In genomic region chr19:38003671-38004521, GRCm38 (mm10) we compare ENCODE assay signal across 10 mouse cellular contexts. TPM values are rescaled to one million over a fixed set of nuclear protein-coding genes. Genes with fewer than 3 reads are reported as not detected.
DNase-seq lines count a peak whose midpoint lies in the region; ATAC-seq lines count a peak whose summit lies in the region.
"Had no signal": no experiment of that assay in that cellular context is flagged by ENCODE, and none has a peak within 500 bp of the region (broad histone marks: within the 10 kb centered on the region; RNA-seq: fewer than 3 reads in every experiment).

No protein-coding gene starts in this region.

- H3K4me3 ChIP-seq in intestine, embryonic 14.5 days (ENCODE audit: low read depth, low read length): no peak overlapping the region
- H3K4me3 ChIP-seq in midbrain, embryonic 16.5 days (ENCODE audit: low read depth, low read length): no peak overlapping the region
- H3K4me3 ChIP-seq: embryonic facial prominence, embryonic 12.5 days; limb, embryonic 12.5 days had no signal

- no peaks in the 10 kb centered on the region; the same call in 1 of the 2 replicates for H3K36me3 ChIP-seq in intestine, embryonic 14.5 days (ENCODE audit: control insufficient read depth, insufficient read depth, low read length)
- H3K36me3 ChIP-seq in midbrain, embryonic 16.5 days (ENCODE audit: control insufficient read depth, insufficient read depth, low read length): no peaks in the 10 kb centered on the region
- H3K36me3 ChIP-seq: embryonic facial prominence, embryonic 12.5 days; limb, embryonic 12.5 days had no signal

- peak; percentile 96 for DNase-seq in heart, adult 11 months
- DNase-seq in heart, adult 8-10 months (ENCODE audit: low spot score): no peak
- peak; percentile 17 for DNase-seq in embryo, embryonic 9.5 days (ENCODE audit: extremely low spot score)
- no peak for DNase-seq in intestine, embryonic 14.5 days (ENCODE audit: low spot score)
- peak; percentile 68 for DNase-seq in retina, postnatal 1 day
- no peak for DNase-seq in spleen, adult 18-20 months
- DNase-seq in right cerebral cortex, postnatal 25 days: no peak

- 0 out of 2 replicates have a peak overlapping the region, but pooled peaks have one; percentile 4 for H3K4me2 ChIP-seq in intestine, embryonic 14.5 days (ENCODE audit: low read length)
- no peak overlapping the region for H3K4me2 ChIP-seq in midbrain, embryonic 16.5 days (ENCODE audit: low read length)
- H3K4me2 ChIP-seq: embryonic facial prominence, embryonic 12.5 days; limb, embryonic 12.5 days had no signal

- peak overlapping the region; percentile 62 for H3K27ac ChIP-seq in intestine, embryonic 14.5 days (ENCODE audit: low read depth)
- no peak overlapping the region for H3K27ac ChIP-seq in midbrain, embryonic 16.5 days (ENCODE audit: low read length)
- H3K27ac ChIP-seq: embryonic facial prominence, embryonic 12.5 days; limb, embryonic 12.5 days had no signal

- no peaks in the 10 kb centered on the region for H3K27me3 ChIP-seq in intestine, embryonic 14.5 days (replicated peaks; ENCODE audit: control insufficient read depth, insufficient read depth, low read length)
- no peaks in the 10 kb centered on the region for H3K27me3 ChIP-seq in midbrain, embryonic 16.5 days (ENCODE audit: control insufficient read depth, insufficient read depth, low read depth, low read length)
- H3K27me3 ChIP-seq: embryonic facial prominence, embryonic 12.5 days; limb, embryonic 12.5 days had no signal

- 29% methylated on average over 24 of the region's 24 CpGs for WGBS in intestine, embryonic 14.5 days
- WGBS in midbrain, embryonic 16.5 days: 74% methylated on average over 24 of the region's 24 CpGs

- ATAC-seq in intestine, embryonic 14.5 days (replicated peaks; ENCODE audit: low FRiP score, low TSS enrichment, low read depth): no peak
- ATAC-seq in midbrain, embryonic 16.5 days: no peak

- H3K9ac ChIP-seq in intestine, embryonic 14.5 days (ENCODE audit: low read length): no peak overlapping the region
- H3K9ac ChIP-seq in midbrain, embryonic 16.5 days (ENCODE audit: low read depth, low read length): no peak overlapping the region
- H3K9ac ChIP-seq: embryonic facial prominence, embryonic 12.5 days; limb, embryonic 12.5 days had no signal

- H3K4me1 ChIP-seq in intestine, embryonic 14.5 days (replicated peaks; ENCODE audit: control insufficient read depth, insufficient read depth, low read length): peaks cover 17% of the 10 kb centered on the region
- H3K4me1 ChIP-seq in midbrain, embryonic 16.5 days (ENCODE audit: control insufficient read depth, insufficient read depth, low read length): peaks cover 3% of the 10 kb centered on the region; the same call in 1 of the 2 replicates

- H3K9me3 ChIP-seq in intestine, embryonic 14.5 days (ENCODE audit: control insufficient read depth, low read length): no peaks in the 10 kb centered on the region
- H3K9me3 ChIP-seq in midbrain, embryonic 16.5 days (replicated peaks; ENCODE audit: control insufficient read depth, low read length, poor library complexity, severe bottlenecking): no peaks in the 10 kb centered on the region
- H3K9me3 ChIP-seq: embryonic facial prominence, embryonic 12.5 days; limb, embryonic 12.5 days had no signal

RNA-seq across cellular contexts. Expression of gene Myof, which starts 39.5 kb away (rescaled TPM):
- total RNA-seq in heart, adult 8-10 months (2022): 1 to 10 TPM; 6.2 to 9.0 (median 7.7) TPM
- 16.7 and 17.9 TPM in 2 replicates for polyA plus RNA-seq in intestine, embryonic 14.5 days (2014; fragmentation: Nextera tagmentation; extraction: Ambion mirVana)
- polyA plus RNA-seq in midbrain, embryonic 16.5 days (2015; fragmentation: Nextera tagmentation; extraction: Ambion mirVana): 1.4 and 1.9 TPM in 2 replicates

RNA-seq across cellular contexts. Expression of gene Cep55, which starts 50.9 kb away (rescaled TPM):
- total RNA-seq in heart, adult 8-10 months (2022): under 1 TPM in 3 of 4 experiments, not detected in 1; 0.24 to 0.63 (median 0.25) TPM
- 31.3 and 32.8 TPM in 2 replicates for polyA plus RNA-seq in intestine, embryonic 14.5 days (2014; fragmentation: Nextera tagmentation; extraction: Ambion mirVana)
- 2.8 and 4.1 TPM in 2 replicates for polyA plus RNA-seq in midbrain, embryonic 16.5 days (2015; fragmentation: Nextera tagmentation; extraction: Ambion mirVana)

Comparison
In these comparisons a context has a peak if more than half of its experiments do, and no peak if none do; other contexts are left out.
1. DNase-seq: peak in heart, adult 11 months (single experiment), embryo, embryonic 9.5 days (single experiment) and retina, postnatal 1 day (single experiment); none in heart, adult 8-10 months (single experiment), intestine, embryonic 14.5 days (single experiment), spleen, adult 18-20 months (0 of 2) and right cerebral cortex, postnatal 25 days (single experiment).